Mouse (Mus musculus): Measurements from ENCODE around the gene E2f7. TPM values are rescaled to one million over a fixed set of nuclear protein-coding genes. Genes with fewer than 3 reads are reported as not detected.
A peak's percentile ranks its signal among the peaks of the same experiment; 100 is the strongest.

Gene E2f7
- total RNA-seq, 2 experiments from 2014 or later, result 1.2 to 1.4 TPM

DNA sequence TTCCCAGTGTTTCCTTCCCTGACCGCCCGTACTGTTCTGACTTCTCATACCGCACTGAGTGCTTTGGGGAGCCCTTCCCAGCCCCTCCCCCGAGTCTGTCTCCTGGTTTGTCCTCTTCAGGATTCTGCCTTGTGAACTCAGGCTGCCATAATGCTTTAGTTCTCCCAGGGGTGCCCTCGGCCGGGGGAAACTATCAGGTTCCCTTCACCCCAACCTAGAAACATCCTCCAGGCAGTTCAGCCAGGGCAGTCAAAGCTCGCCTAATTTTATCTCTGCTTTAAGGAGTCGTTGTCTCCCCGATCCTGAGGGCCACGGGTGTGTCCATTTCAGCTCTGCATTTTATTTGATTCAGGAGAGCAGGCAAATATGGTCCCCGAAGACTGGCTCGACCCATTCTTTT is 28.0 kb downstream of the E2f7 start:
- no peak for DNase-seq (ENCODE audit: low spot score in 2 of 2)

DNA sequence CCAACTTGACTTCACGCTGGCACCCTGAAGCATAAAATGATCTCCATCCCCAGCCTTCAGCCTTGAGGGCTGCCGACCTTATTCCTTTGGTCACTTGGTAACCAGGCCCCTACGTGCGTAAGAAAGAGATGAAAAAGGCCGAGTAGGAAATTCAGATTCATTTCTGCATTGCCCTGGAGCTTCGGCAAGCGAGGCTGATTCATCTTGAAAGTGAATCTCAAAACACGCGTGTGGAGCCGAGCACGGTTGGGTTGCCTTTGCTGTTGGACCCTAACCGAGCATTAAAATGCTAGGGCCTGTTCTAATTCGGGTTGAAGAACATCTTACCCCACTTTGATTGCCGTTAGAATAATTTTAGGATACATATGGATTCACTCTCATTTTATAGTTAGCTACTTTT is 28.6 kb downstream of the E2f7 start:
- no peak for DNase-seq (ENCODE audit: low spot score in 2 of 2)

DNA sequence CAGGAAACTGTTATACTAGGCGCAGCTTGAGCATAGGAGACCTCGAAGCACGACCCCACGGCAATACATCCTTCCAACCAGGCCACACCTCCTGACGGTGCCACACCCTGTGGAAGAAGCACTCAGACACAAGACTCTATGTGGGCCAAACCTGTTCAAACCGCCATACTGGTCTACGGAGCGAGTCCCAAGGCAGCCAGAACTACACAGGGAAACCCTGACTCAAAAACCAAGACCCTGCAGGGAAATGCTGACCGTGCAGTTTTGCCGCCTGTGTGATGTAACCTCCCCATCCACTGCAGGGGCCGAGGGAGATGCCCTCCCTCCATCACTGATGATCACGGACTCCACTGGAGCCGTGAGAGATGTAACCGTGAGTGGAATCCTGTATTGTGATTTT is 36.5 kb downstream of the E2f7 start:
- no peak for DNase-seq (ENCODE audit: low spot score in 2 of 2)

- DNase-seq (ENCODE audit: low spot score in 2 of 2), result no peak
These were observed 37.4 kb downstream of the E2f7 start for GRCm38 (mm10) chr10:110782655-110783054.

DNA sequence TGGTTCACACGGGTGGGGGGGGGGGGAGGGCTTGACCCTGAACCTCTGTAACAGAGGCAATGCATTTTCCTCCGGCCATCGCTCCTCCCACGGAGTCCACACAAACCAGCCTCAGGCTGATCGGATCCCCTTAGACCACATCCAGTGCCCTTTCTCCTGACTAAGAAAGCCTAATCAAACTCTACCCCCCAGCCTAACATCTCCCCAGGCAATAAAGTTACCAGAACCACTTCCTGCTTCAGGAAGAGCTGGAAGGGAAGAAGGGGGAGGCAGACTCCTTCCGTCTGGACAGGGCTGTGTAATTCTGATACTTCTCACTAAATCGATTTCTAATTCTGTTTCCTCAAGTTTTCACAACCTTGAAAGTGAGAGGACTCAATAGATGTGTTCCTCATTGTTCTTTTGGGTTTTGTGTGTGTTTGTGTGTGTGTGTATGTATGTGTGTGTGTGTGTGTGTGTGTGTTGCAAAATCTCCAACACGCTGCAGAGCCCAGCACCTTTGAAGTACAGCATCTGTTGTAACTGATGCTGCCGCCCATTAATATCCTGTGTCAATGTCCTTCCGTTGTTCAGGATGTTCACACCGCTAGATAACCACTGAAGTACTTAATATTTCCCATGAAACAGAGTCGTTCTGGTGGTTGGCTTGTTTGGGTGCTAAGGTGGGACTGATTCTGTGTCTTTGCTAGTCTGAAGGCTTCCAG is 43.0 kb downstream of the E2f7 start:
- no peak for DNase-seq (ENCODE audit: low spot score in 2 of 2)

DNA sequence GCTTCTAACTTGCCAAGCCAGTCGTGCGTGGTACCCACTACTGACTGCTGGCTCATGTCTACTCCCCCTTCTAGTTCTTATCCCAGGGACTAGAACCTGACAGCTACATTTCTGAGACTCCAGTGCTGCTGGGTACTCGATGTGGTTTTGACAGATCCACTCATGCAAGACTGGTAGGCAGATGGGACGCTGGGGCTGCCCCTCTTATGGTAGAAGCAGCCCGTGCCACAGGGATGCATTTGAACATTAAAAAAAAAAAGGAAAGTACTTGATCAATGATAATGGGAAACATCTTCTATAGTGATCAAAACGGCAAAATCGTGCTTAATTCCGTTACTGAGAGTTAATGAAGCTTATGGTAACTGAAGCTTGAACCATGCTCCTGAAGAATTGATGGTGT is 44.4 kb downstream of the E2f7 start:
- DNase-seq (ENCODE audit: low spot score in 2 of 2), result no peak

DNA sequence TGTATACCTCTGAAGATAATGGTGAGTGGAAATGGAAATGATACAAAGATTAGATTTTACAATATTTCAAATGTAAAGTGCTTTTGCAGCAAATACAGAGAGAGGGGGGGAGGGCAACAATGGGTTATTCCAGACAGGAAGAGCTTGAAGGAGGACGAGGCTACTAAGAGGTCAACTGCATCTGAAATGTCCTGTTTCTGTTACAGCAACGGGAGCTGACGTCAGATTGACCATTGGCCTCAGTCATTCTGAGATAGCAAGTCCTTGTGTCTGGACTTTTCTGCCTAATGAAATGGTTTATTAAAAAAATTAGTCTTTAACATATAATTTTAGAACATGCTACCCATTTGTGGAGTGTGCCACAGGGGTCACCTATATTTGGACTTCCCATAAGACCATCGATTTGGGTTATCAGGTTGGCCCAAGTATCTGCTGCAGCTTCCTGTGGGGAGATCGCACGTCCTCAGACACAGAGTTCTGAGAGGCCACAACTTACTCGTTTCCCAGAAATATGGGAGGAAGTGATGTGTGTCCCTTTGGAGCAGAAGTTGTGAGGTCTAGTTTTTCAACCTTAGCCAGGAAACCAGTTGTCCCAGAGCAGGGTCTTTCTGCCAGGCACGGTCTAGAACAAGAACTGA is 48.0 kb downstream of the E2f7 start:
- no peak for DNase-seq (ENCODE audit: low spot score in 2 of 2)

- DNase-seq (ENCODE audit: low spot score in 2 of 2), result peak; percentile 45
These were observed 49.4 kb downstream of the E2f7 start for GRCm38 (mm10) chr10:110794564-110795205.

GRCm38 (mm10) chr10:110795206-110795796 is 50.1 kb downstream of the E2f7 start:
- no peak for DNase-seq (ENCODE audit: low spot score in 2 of 2)

DNA sequence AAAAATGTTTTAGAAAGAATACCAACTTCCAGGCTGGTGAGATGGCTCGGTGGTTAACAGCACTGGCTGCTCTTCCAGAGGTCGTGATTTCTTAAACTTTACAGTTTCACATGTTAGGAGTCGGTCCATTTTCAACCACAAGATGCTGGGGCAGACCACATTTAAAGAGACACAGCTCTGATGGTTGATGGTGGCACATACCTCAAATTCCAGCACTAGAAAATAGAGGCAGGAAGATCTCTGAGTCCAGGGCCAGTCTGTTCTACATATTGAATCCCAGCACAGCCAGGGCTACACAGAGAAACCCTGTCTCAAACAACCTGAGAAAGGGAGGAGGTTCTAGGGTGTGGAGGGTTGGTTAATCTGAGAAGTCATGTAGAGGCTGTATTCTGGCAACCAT is 56.1 kb downstream of the E2f7 start:
- DNase-seq (ENCODE audit: low spot score in 2 of 2), result no peak

DNA sequence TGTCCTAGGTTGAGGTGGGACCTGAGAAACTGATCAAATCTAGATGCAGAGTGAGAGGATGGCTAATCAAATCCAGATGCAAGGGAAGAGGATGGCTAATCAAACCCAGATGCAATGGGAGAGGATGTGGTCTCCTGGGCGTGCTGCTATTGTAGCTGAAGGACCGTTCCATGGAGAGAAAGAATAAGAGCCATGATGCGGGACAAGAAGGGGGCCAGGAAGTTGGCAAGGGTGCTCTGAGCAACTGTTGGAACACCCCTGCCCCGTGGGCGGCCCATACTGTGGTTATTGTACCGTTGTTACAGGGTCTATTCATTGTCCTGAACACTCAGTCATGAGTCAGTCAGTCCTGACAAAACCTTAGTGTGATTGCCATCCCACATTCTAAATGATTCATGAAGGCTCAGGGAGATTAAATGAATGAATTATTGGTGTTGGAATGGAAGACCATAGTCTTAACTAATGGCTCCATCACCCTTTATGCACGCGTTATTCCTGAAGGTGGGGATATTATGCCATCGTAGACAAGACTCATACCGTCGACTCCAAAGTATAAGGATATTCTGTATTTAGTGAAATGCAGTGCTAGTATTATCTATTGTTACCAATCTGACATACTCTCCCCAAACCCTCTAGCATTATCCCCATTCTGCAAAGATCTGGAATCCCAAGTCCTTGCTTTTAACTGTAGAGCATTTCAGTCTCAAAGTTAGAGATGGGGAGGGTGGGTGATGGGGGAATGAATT is 59.2 kb downstream of the E2f7 start:
- no peak for DNase-seq (ENCODE audit: low spot score in 2 of 2)

- DNase-seq (ENCODE audit: low spot score in 2 of 2), result no peak
These were observed 59.9 kb downstream of the E2f7 start for GRCm38 (mm10) chr10:110805025-110805740.

- no peak for DNase-seq (ENCODE audit: low spot score in 2 of 2)
These were observed 61.2 kb downstream of the E2f7 start for GRCm38 (mm10) chr10:110806471-110806870.

- DNase-seq (ENCODE audit: low spot score in 2 of 2), result no peak
These were observed 65.3 kb downstream of the E2f7 start for GRCm38 (mm10) chr10:110810528-110810927.

GRCm38 (mm10) chr10:110811209-110811861 is 66.1 kb downstream of the E2f7 start:
- DNase-seq (ENCODE audit: low spot score in 2 of 2), result no peak

DNA sequence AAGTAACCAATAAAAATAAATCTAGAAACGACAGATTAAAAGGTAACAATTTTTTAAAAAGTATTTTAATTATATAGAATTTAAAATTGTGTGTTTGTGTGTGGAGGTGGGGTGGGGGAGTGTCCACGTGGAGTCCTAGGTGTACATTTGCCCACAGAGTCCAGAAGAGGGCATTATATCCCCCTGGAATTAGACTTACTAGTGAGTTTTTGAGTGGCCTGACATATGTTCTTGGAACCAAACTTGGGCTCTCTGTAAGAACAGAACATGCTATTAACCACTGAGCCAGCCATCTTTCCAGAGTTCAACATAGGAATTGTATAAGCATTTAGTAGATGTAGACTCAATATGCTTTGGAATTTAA is 66.6 kb downstream of the E2f7 start:
- DNase-seq (ENCODE audit: low spot score in 2 of 2), result no peak

- no peak for DNase-seq (ENCODE audit: low spot score in 2 of 2)
These were observed 75.9 kb downstream of the E2f7 start for GRCm38 (mm10) chr10:110821139-110821538.

DNA sequence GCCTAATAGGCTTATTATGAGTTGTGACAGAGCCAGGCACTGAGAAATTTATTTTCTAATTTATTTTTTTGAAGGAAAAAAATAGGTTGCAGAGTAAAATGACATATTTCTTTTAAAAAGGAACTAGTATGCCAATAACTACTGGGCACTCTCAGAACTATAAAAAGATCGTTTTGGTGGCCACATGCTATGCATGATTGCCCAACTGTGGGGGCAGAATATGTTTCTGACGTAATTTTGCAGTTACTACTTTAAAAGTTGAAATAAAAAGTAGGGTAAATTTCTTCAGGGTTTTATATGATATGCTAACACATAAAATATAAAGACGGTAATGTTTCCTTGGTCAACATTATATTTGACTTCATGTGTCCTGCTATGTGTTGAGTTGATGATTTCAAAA is 76.5 kb downstream of the E2f7 start:
- DNase-seq (ENCODE audit: low spot score in 2 of 2), result no peak

- peak in 1 of 2 experiments; percentile 7 for DNase-seq (ENCODE audit: low spot score in 2 of 2)
These were observed 87.1 kb downstream of the E2f7 start for GRCm38 (mm10) chr10:110832336-110832735.

DNA sequence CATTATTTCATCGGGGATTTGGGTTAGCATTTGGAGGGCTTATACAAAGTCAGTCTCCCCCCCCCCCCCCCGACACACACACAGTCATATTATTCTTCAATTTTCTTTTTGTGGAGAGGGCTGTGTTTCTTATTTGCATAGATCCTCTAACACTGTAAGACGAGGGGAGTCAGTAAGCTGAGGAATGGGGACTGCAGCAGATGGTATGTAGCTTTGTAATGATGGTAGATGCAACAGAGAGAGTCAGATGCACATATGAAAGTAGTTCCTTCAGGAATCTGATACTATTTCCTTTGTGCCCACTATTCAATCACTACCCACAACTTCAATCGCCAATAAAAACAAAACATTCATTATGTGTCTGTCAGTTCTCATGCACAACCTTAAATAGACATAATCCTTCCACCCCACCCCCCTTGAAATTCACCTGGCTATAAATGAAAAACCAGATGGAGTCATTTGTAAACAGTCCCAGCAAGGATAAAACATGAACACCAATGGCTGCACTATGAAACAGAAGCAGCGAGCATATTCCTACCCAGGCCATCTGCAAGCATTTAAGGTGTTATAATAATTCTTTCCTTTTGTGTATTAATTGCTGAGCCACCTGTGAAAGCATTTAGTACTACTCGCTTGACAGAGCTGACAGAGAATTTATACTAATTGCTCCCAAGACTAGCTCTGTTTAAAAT is 90.0 kb downstream of the E2f7 start:
- DNase-seq (ENCODE audit: low spot score in 2 of 2), result no peak
